Mouse (Mus musculus) heart, postnatal 0 days (tissue): ENCODE data around the gene Cnn3.

ENCODE experiments used
- CTCF ChIP-seq: IDR thresholded peaks from 2 replicates; pipeline ENCODE4 v1.5.1; 2016; ENCODE audit warnings: antibody characterized with exemption, control low read depth, low read depth
- EP300 ChIP-seq: IDR thresholded peaks from 2 replicates; pipeline ENCODE4 v1.6.1; 2016; ENCODE audit warnings: antibody characterized with exemption, low read depth

GRCm38 (mm10) chr3:121401384-121401783 is 24.9 kb upstream of the Cnn3 start:
- TF ChIP-seq CTCF (no peak), EP300 (no peak)
